15 mouse cellular contexts compared by ENCODE assay signal in the genomic region with DNA sequence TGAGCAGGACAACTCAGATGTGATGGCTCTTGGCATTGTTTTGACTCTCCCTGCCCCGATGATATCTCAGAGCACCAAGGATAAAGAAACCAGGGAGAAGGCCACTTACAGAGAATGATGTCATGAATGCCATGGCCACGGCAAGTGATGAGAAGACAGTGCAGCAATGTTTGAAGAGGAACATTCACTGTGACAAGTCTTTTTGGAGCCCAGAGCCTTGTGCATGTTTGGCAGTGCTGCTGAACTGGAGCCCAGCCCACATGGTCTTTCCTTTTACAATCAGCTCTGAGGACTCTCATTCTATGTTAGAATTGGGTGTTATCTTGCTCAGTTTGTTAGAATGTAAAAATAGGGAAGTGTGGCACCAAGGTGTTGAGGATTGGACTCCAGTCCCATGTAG.
"Had no signal": no experiment of that assay in that cellular context is flagged by ENCODE, and none has a peak within 500 bp of the region (broad histone marks: within the 10 kb centered on the region; RNA-seq: fewer than 3 reads in every experiment).

No protein-coding gene starts in this region.

- H3K4me1 ChIP-seq: limb, embryonic 15.5 days; neural tube, embryonic 12.5 days had no signal

- H3K4me2 ChIP-seq: limb, embryonic 15.5 days; liver, embryonic 12.5 days; lung, embryonic 15.5 days; midbrain, embryonic 12.5 days; neural tube, embryonic 12.5 days had no signal

- ATAC-seq: liver, embryonic 12.5 days had no signal

- H3K27ac ChIP-seq: left cerebral cortex, adult 2 months; limb, embryonic 15.5 days; liver, embryonic 12.5 days; lung, embryonic 15.5 days; macrophage; midbrain, embryonic 12.5 days; neural tube, embryonic 12.5 days had no signal

- H3K27me3 ChIP-seq: limb, embryonic 15.5 days; liver, embryonic 12.5 days; lung, embryonic 15.5 days; megakaryocyte, embryonic 14.5 days; midbrain, embryonic 12.5 days; neural tube, embryonic 12.5 days had no signal

- DNase-seq: kidney, postnatal 10 days; kidney, postnatal 4 days; lung, postnatal 14 days; right cerebral cortex, postnatal 4 days; spleen, adult 18-20 months; thymus, adult 18-20 months; thymus, postnatal 14 days had no signal

- H3K4me3 ChIP-seq: left cerebral cortex, adult 2 months; limb, embryonic 15.5 days; liver, embryonic 12.5 days; lung, embryonic 15.5 days; megakaryocyte, embryonic 14.5 days; midbrain, embryonic 12.5 days; neural tube, embryonic 12.5 days had no signal

- H3K9ac ChIP-seq: limb, embryonic 15.5 days; liver, embryonic 12.5 days; lung, embryonic 15.5 days; midbrain, embryonic 12.5 days; neural tube, embryonic 12.5 days had no signal

- H3K9me3 ChIP-seq: limb, embryonic 15.5 days; liver, embryonic 12.5 days; lung, embryonic 15.5 days; megakaryocyte, embryonic 14.5 days; midbrain, embryonic 12.5 days; neural tube, embryonic 12.5 days had no signal
